In genomic region chr17:62680737-62681136, GRCm38 (mm10) we compare ENCODE assay signal across 22 mouse cellular contexts.
"Had no signal": no experiment of that assay in that cellular context is flagged by ENCODE, and none has a peak within 500 bp of the region (broad histone marks: within the 10 kb centered on the region; RNA-seq: fewer than 3 reads in every experiment).

No protein-coding gene starts in this region.

- H3K9me3 ChIP-seq: kidney, embryonic 15.5 days; limb, embryonic 12.5 days; limb, embryonic 15.5 days; midbrain, embryonic 13.5 days; neural tube, embryonic 13.5 days; stomach, embryonic 15.5 days had no signal

- H3K27ac ChIP-seq: kidney, embryonic 15.5 days; limb, embryonic 12.5 days; limb, embryonic 15.5 days; liver, embryonic 14.5 days; macrophage; midbrain, embryonic 13.5 days; neural tube, embryonic 13.5 days; stomach, embryonic 15.5 days had no signal

- ATAC-seq: liver, postnatal 0 days; lung, postnatal 0 days; midbrain, embryonic 13.5 days; midbrain, embryonic 16.5 days had no signal

- DNase-seq: kidney, adult 8-10 months; kidney, postnatal 10 days; kidney, postnatal 4 days; left cerebral cortex, postnatal 4 days; liver, postnatal 0 days; lung, embryonic 14.5 days; right cerebral cortex, adult 18-20 months; right cerebral cortex, postnatal 14 days; right cerebral cortex, postnatal 4 days; thymus, postnatal 25 days had no signal

- H3K4me3 ChIP-seq: kidney, embryonic 15.5 days; limb, embryonic 12.5 days; limb, embryonic 15.5 days; midbrain, embryonic 13.5 days; myocyte; neural tube, embryonic 13.5 days; stomach, embryonic 15.5 days had no signal

- H3K4me1 ChIP-seq: neural tube, embryonic 13.5 days; stomach, embryonic 15.5 days had no signal

- H3K9ac ChIP-seq: kidney, embryonic 15.5 days; limb, embryonic 12.5 days; limb, embryonic 15.5 days; liver, embryonic 14.5 days; liver, postnatal 0 days; lung, embryonic 14.5 days; midbrain, embryonic 13.5 days; neural tube, embryonic 13.5 days; stomach, embryonic 15.5 days had no signal

- H3K36me3 ChIP-seq: kidney, embryonic 15.5 days; limb, embryonic 12.5 days; limb, embryonic 15.5 days; midbrain, embryonic 13.5 days; neural tube, embryonic 13.5 days; stomach, embryonic 15.5 days had no signal

- H3K27me3 ChIP-seq: kidney, embryonic 15.5 days; limb, embryonic 12.5 days; limb, embryonic 15.5 days; midbrain, embryonic 13.5 days; neural tube, embryonic 13.5 days; stomach, embryonic 15.5 days had no signal

- H3K4me2 ChIP-seq: kidney, embryonic 15.5 days; limb, embryonic 12.5 days; limb, embryonic 15.5 days; liver, embryonic 11.5 days; lung, embryonic 14.5 days; midbrain, embryonic 13.5 days; neural tube, embryonic 13.5 days; stomach, embryonic 15.5 days had no signal
